Mouse (Mus musculus) adrenal gland, postnatal 14 days (tissue): Measurements from ENCODE around the gene Myod1. TPM values are rescaled to one million over a fixed set of nuclear protein-coding genes. Genes with fewer than 3 reads are reported as not detected.

Experiments
- DNase-seq: peaks from one replicate; pipeline ENCODE4 v3.0.0; 2021; ENCODE audit warnings: mixed read lengths
- long read RNA-seq, 2 experiments: library from polyadenylated mRNA; stranded (forward); transcript quantifications; one replicate each; pipeline ENCODE4 v2.0.0; 2021
- total RNA-seq: library from RNA; stranded (reverse); gene quantifications from 2 replicates; pipeline ENCODE4 v1.2.3, GENCODE M21; 2021

Gene Myod1
- not detected in 2 replicates for total RNA-seq
- long read RNA-seq, experiment 1 = 0 reads
- long read RNA-seq, experiment 2 = 0 reads

DNA sequence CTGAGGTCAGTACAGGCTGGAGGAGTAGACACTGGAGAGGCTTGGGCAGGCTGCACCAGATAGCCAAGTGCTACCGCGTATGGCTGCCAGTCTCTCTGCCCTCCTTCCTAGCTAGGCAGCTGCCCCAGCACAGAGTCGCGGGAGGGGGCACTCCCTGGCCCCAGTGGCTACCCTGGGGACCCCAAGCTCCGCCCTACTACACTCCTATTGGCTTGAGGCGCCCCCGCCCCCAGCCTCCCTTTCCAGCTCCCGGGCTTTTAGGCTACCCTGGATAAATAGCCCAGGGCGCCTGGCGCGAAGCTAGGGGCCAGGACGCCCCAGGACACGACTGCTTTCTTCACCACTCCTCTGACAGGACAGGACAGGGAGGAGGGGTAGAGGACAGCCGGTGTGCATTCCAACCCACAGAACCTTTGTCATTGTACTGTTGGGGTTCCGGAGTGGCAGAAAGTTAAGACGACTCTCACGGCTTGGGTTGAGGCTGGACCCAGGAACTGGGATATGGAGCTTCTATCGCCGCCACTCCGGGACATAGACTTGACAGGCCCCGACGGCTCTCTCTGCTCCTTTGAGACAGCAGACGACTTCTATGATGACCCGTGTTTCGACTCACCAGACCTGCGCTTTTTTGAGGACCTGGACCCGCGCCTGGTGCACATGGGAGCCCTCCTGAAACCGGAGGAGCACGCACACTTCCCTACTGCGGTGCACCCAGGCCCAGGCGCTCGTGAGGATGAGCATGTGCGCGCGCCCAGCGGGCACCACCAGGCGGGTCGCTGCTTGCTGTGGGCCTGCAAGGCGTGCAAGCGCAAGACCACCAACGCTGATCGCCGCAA lies at the start of gene Myod1:
Gene Myod1 (plus strand): TSS at position 303 of the 836 bp plus-strand sequence.
- DNase-seq = no peak

DNA sequence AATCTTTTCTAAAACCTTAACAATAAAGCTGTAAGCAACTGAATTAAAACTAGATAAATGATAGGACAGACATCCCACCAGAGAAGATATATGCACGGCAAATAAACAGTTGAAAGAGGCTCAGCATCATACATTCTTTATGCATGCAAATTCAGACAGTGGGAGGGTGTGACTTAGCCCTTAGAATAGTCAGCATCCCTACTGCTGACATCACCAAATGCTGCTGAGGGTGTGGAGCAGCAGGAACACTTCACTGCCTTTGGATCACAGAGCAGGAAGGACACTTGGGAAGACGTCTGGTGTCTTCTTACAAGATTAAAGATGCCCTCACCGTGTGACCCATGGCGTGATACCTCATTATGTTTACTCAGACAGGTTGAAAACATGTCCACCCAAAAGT lies 48.4 kb upstream of the Myod1 start:
- no peak for DNase-seq

DNA sequence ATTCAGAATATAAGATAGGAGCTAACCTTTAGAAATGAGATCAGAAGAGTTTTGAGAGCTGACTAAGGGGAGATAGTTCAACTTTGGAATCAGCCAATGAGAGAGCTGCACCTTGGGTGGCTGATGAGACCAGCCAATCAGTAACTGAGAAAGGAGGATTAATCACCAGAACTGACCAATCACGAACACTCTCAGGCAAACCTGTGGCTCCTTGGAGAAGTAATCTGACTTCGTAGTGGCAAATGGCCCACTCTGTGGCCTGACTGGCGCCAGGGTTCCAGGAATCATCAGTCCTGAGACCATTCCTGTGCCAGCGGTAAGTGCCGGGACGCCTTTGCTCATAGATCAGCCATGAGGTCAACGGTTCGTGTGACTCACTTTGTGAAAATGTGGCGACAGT lies 38.9 kb upstream of the Myod1 start:
- no peak for DNase-seq

DNA sequence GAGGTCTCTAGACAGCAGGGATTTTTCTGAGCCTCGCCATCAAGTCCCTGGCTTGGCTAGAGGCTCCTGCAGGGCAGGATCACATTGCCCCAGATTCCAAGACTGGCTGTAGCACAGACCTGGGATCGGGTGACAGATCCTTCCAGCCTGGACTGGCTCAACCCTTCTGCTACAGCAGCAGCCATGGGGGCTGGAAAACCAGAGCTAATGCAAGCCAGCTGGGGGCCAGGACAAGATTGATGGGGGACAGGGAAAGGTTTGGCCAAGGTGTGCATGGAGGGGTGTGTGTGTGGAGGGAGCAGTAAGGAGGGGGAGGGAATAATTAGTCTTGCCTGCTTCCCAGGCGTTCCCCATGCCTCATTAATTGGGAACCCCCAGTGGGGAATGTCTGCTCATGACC lies 36.5 kb upstream of the Myod1 start:
- no peak for DNase-seq

DNA sequence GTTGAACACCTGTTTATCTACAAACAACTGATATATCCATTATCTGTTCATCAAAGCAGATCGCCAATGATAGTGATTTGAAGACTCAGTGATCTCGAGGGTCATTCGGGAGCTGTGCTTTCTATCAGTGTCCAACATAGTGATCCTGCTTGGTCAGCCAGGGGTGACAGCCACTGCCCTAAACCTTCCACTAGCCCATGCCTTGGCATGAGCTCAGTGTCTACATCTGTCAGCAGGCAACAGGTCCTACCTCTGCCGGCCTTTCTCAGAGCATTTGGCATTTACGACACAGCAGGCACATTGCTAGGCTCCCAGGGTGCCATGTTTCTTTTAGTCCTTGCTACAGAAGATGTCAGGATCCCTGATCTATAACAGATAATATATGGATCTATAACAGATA lies 36.0 kb upstream of the Myod1 start:
- no peak for DNase-seq

DNA sequence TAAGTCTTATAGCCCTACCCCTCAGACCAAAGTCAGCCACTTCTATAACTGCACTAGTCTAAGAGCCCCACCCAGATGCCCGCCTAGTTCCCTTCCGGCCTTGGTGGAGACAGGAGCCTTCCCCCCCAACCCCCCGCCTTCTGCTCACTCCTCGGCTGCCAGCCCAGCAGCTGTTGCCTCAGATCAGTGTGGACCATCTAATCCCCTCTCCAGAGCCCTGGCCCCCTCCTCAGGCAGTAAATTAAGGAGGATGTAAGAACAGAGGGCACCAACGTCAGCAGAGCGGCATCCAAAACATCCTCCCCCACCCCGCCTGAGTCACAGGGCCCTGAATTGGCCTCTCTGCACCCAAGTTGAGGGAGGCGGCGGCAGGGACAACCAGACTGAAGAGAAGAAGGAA lies 34.8 kb upstream of the Myod1 start:
- no peak for DNase-seq

DNA sequence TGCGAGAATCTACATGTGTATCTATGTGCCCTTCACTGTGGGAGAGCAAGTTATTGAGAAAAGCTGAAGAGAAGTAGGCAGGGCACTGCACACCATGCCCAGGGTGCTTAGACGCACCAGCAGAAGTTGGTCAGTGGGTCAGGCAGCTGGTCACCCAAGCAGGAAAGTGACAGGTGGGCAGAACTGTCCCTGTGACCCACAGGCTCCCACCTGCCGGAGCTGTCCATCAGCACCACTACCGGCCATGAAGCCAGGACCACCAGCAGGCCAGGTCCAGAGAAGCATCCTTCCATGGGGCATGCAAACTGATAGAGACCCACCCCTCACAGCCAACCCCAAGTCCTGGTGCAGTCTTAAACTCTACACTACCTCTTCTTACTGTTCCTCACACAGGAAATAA lies 28.6 kb upstream of the Myod1 start:
- DNase-seq = no peak

DNA sequence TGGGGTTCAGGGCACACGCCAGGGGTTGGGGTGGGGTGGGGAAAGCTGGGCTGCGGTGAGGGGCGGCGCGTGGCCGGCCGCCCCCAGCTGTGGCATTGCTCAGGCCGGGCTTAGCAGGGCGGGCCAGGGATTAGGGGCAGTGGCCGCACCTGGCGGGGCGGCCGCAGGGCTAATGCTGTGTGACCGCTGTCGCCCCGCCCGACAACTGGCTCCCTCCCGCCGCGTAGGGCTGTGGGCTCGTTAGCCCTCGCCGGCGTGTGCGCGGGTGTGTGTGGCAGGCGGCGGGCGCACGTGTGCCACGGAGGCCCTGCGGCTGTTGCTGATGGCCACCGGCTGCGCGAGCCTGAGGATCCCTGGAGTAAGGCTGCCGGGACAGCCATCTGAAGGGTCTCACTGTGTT lies 27.5 kb upstream of the Myod1 start:
- no peak for DNase-seq

DNA sequence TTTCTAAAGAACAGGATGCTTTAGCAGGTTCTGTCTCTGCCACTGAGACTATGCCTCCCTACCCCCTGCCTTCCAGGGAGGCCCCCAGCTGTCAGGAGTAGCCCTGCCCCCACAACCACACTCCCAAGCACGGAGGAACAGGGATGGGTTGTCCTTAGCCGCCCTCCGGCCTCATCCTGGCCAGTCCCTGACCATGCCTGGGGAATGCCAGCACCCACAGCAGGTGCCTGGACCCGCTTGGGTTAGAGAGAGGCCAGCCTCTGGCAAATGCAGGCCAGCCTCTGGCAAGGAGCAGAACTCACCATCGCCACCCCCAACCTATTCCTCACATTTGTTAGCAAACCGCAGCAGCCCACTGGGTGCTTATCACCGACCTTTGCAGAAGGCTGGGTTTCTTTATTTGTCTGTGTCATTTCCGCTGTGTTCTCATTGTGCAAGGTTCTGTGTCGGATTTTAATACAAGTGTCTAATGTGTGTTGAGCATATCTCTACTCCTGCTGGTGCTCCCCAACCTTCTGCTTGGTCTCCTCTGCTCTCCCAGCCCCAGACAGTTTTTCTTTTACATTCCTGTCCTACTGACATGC lies 26.1 kb upstream of the Myod1 start:
- DNase-seq = no peak

DNA sequence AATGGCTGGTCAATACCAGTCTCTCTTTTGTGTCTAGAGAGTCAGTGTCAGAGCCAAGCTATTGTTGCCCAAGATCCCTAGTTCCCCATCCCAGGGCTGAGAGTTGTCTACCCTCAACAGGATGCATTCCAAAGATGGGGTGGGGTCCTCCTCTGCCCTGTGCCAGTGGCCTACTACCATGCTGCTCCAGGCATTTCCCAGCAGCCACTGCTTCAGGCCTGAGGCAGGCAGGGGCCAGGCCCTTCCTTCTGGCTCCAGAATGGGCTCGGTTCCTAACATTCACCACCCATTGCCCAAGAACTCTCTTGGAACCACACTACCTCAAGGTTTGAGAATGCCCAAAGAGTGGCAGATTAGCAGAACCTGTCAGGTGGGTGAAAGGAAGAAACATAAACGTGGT lies 23.5 kb upstream of the Myod1 start:
- DNase-seq = no peak

DNA sequence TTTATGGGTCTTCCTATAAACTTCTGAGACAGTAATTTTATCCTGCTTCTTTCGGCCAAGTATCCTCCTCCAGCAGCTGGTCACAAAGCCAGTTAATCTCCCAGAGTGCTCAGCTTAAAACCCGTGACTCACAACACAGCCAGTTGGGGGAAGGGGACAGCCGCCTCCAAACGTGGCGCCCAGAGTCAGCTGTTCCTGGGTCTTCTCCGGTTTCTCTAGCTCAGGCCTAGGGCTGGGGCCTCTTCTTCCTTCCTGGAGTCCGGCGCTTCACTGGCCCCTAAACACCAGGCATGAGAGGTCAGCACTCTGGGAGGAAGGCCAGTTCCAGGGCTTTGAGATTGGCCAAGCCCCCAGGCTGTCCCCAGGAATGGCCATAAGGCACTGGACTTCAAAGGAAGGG lies 23.1 kb upstream of the Myod1 start:
- DNase-seq = no peak

DNA sequence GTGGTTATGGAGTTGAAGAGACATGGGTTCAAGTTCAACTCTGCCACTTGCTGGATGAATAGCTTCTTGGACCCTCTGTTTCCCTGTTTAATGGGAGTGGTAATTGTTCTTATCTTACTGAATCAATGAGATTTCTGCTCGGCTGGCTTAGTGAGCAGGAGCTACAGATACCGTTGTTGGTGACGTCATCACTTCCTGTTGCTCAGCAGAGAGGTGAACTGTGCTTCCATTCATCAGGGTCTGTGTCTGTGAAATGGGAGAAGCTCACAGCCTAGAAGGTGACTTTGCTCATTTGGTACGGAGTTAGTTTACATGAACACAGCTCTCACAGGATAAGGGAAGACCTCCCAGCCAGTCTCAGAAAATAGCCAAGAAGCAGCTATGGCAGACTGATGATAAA lies 22.4 kb upstream of the Myod1 start:
- no peak for DNase-seq

DNA sequence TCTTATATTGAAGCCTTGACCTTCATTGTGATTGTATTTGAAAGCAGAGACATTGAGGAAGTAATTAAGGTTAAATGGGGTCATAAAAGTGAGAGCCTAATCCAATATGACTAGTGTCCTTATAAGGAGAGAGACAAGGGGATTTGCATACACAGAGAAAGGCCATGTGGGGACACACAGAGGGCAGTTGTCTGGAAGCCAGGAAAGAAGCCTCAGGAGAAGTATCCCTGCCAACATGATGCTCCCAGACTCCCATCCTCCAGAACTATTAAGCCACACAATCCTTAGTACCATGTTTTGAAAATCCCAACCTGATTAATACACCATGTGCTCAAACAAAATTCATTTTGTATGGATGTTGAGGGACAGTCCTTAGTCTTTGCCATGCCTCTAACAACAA lies 14.5 kb upstream of the Myod1 start:
- DNase-seq = no peak

DNA sequence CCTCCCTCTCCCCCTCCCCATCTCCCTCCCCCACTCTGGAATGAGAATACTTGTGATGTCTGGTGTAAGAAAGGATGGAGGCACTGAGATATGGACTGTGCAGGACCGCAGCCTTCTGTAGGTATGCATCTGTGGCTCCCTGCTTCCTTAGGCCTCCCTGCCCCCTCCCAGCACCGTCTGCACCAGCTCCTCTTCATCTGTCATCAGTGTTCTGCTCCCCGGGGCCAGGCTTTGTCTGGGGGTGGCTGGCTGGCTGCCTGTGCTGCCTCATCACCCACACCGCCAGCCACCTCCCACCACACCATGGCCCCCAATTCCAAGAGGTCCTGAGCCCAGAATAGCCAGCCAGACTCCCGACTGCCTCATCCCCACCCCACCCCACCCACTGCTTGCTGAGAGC lies 12.1 kb upstream of the Myod1 start:
- no peak for DNase-seq

DNA sequence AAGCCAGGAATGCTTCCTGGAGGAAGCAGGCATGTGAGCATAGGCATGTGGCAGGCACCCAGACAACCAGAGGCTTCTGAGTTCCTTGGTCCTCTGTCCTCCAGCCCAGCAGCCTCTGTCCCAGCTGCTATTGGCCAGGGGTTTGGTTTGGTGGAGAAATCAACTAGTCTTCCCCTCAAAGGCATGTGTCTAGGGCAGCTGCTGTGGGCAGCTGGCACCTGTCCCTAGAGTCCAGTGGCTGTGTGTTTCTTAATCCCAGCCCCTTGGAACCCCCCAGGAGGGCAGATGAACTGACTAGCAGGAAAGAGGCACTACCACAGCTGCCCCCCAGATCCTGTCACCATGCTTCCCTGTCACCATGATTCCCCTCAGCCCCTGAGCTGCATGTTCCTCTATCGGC lies 10.5 kb upstream of the Myod1 start:
- no peak for DNase-seq

DNA sequence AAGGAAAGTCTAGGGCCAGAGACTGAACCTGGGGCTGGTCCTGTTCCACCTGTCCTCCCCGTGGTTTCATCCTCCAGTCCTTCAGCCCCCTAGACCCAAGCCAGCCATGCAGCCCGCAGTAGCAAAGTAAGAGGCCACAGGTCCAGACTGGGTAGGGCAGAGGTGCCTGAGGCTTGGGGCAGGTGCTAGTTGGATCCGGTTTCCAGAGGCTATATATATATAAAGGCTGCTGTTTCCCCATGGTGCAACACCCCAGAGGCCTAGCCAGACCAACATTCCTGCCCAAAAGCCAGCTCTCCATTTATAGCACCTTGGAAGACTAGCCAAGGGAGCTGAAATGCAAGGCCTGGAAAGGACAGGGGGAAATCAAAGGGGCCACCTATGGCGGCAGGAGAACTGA lies 5.2 kb upstream of the Myod1 start:
- DNase-seq = no peak

DNA sequence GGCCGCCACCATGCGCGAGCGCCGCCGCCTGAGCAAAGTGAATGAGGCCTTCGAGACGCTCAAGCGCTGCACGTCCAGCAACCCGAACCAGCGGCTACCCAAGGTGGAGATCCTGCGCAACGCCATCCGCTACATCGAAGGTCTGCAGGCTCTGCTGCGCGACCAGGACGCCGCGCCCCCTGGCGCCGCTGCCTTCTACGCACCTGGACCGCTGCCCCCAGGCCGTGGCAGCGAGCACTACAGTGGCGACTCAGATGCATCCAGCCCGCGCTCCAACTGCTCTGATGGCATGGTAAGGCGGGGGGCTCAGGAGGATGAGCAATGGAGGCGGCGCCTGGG lies 703 bp downstream of the Myod1 start:
- no peak for DNase-seq

DNA sequence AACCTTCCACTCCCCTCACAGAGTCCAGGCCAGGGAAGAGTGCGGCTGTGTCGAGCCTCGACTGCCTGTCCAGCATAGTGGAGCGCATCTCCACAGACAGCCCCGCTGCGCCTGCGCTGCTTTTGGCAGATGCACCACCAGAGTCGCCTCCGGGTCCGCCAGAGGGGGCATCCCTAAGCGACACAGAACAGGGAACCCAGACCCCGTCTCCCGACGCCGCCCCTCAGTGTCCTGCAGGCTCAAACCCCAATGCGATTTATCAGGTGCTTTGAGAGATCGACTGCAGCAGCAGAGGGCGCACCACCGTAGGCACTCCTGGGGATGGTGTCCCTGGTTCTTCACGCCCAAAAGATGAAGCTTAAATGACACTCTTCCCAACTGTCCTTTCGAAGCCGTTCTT lies 1.8 kb downstream of the Myod1 start:
- DNase-seq = no peak

DNA sequence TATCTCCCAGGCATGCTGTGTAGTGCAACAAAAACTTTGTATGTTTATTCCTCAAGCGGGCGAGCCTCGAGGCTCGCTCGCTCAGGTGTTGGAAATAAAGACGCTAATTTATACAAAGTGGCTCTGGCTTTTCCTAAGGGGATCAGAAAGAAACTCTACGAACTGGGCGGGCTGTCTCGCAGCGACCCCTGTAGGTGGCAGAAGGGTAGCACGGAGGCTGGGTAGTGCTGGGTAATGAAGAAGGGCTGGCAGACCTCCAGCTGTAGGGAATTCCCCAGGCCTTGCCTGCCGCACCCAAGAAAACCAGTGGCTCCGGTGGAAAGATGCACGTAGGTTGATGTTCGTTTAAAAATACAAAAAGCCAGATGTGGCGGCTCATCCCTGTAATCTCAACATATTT lies 2.7 kb downstream of the Myod1 start:
- DNase-seq = peak; percentile 84

DNA sequence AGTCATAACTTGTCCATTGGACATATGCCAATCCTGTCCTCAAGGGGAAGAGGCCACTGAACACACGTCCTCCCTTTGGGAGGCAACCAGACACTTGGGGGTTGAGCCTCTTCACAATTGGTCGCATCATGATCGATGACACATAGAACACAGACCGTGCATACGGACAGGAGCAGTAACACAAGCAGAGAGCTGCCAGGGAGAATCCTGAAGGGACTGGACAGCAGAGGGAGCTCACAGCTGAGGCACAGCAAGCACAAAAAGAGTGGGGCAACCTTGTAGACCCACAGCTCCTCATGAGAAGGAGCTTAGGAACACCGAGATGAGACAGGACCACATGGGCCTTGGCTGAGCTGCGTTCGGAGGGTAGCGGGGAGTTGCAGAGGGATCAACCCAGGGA lies 4.4 kb downstream of the Myod1 start:
- no peak for DNase-seq

DNA sequence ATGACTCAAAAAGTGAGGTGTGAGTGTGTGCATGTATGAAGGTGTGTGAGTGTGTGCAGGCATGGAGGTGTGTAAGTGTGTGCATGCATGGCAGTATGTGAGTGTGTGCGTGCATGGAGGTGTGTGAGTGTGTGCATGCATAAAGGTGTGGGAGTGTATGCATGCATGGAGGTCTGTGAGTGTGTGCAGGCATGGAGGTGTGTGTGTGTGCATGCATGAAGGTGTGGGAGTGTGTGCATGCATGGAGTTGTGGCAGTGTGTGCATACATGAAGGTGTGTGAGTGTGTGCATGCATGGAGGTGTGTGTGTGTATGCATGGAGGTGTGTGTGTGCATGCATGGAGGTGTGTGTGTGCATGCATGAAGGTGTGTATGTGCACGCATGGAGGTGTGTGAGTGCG lies 11.2 kb downstream of the Myod1 start:
- no peak for DNase-seq

DNA sequence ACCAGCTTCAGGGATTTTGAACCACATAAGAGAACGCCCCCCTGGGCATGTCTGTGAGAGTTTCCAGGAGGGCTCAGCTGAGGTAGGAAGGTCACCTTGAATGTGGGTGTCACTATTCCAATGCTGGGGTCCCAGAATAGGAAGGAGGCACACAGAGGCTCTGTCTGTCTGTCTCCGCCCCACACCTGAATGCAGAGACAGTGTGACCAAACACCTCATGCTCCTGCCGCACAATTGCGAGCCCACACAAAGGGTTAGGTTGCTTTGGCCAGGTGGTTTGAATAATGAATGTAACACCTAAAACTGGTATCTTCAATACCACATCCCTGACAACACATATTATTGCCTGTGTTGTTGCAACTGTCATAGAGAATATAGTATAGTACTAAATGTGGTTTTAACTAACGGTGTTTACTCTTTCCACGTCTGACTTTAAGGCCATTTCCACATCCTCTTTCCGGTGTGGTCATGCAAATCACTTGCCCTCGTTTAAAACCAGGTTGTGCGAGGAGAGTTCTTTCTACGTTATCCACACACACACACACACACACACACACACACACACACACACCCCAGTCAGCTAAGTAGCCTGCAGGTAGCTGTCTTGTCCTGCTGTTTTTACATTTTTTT lies 13.3 kb downstream of the Myod1 start:
- no peak for DNase-seq

DNA sequence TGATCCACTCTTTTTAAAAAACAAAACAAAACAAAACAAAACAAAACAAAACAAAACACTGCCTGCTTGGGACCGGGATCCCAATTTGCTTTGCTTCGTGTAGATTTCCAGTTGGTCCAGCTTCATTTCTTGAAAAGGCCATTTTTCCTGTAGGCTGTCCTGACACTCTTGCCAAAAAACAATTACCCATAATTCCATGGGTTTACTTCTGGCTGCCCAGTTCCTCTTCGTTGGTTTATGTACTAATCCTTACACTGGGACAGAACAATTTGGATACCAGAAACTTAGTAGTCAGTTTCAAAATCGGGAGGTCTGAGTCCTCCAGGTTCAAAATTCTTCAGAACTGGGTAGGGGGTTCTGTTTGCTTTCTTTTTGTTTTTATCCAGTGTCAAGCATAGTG lies 14.0 kb downstream of the Myod1 start:
- no peak for DNase-seq

DNA sequence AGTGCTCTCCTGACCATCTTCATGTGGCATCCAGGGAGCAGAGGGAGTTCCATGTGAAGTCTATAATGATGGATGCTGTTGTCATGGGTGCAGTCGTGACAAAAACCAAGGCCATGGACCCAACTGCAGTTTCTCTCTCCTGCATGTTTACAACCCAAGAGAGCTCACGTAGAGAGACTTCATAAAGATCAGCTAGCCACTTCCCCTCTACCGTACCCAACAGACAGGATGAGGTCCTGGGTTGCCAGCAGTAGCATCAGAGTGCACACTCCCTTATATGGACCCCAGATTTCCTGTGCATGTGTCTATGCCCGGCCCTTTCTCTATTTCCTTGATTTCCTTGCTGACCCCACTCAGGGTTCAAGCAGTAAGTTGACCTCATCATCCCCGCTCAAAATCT lies 15.4 kb downstream of the Myod1 start:
- DNase-seq = no peak
